Mouse (Mus musculus): Measurements from ENCODE around the gene Arhgap24. TPM values are rescaled to one million over a fixed set of nuclear protein-coding genes. Genes with fewer than 3 reads are reported as not detected.
A peak's percentile ranks its signal among the peaks of the same experiment; 100 is the strongest.

Gene Arhgap24
- total and polyA plus RNA-seq, 3 experiments: 34.7 to 51.6 (median 47.9) TPM

DNA sequence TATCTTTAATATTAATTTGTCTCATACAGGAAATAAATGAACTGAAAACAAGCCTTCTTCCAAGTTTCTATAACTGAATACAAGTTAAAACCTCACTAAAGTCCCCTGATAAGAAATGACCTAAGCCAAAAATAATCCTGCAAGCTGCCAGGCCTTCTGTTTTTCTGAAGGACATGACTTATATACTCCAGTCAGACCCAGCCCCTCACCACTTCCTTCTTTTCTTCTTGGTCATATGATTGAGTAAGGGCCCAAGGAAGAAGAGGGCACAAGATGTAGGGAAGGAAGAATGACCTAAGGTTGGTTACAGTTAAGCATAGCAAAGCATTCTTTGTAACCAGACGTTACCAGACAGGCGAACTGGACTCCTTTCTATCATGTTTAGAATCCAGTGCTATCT is 21.1 kb downstream of the Arhgap24 start:
- Histone ChIP-seq H3K4me3 (replicated peaks in 1 of 3; ENCODE audit: low read depth in 2 of 3, low read length in 2 of 3, poor library complexity in 1 of 3) (no peak overlapping the region), H3K36me3 (replicated peaks in 1 of 2; ENCODE audit: control insufficient read depth in 1 of 2, insufficient read depth in 1 of 2, low read length in 1 of 2) (peaks cover 19 to 72% of the 10 kb centered on the region in 2 experiments), H3K9me3 (replicated peaks; ENCODE audit: low read length) (no peaks in the 10 kb centered on the region), H3K27ac (ENCODE audit: insufficient read depth, low read depth) (peak overlapping the region; percentile 64; the same call in 1 of the 2 replicates), H3K9ac (ENCODE audit: insufficient read depth, low read depth) (no peak overlapping the region), H3K4me2 (ENCODE audit: insufficient read depth, low read depth, poor library complexity, severe bottlenecking) (no peak overlapping the region), H3K4me1 (ENCODE audit: control insufficient read depth in 1 of 2, insufficient read depth in 2 of 2) (peaks cover 47 to 93% of the 10 kb centered on the region in 2 experiments), H3K79me2 (replicated peaks; ENCODE audit: control insufficient read depth, extremely low read depth, insufficient read depth, poor library complexity, severe bottlenecking) (peaks cover 25% of the 10 kb centered on the region), H3K27me3 (replicated peaks) (no peaks in the 10 kb centered on the region)
- dilution Hi-C loops (cut with MboI; ENCODE audit: extremely low pct_ligation_motif_present, extremely low pct_unique_long_range_greater_than_20kb, low sequenced_read_pairs): no loop called here
- DNase-seq (ENCODE audit: extremely low read depth): peak; percentile 65
- in situ Hi-C loops (cut with MboI; ENCODE audit: low pct_ligation_motif_present, low pct_unique_long_range_greater_than_20kb, low sequenced_read_pairs): no loop called here
- TF ChIP-seq SMC3 (IDR thresholded peaks at IDR 0.05; ENCODE audit: low read depth, low read length) (no peak), RAD21 (IDR thresholded peaks at IDR 0.05; ENCODE audit: low read depth, low read length) (no peak), TBP (conservative IDR thresholded peaks at IDR 0.05; ENCODE audit: low read depth, low read length) (0 out of 2 replicates have a peak, but pooled peaks have one; percentile 35), E2F4 (IDR thresholded peaks at IDR 0.05; ENCODE audit: insufficient replicate concordance, low read depth, low read length) (no peak), TCF12 (IDR thresholded peaks at IDR 0.05; ENCODE audit: low read depth, low read length) (no peak), ELF1 (IDR thresholded peaks at IDR 0.05; ENCODE audit: low read depth, low read length) (peak; percentile 36; the same call in 1 of the 2 replicates), PAX5 (IDR thresholded peaks at IDR 0.05; ENCODE audit: low read length) (no peak), ETS1 (conservative IDR thresholded peaks at IDR 0.05; ENCODE audit: low read depth, low read length) (peak; percentile 67)

DNA sequence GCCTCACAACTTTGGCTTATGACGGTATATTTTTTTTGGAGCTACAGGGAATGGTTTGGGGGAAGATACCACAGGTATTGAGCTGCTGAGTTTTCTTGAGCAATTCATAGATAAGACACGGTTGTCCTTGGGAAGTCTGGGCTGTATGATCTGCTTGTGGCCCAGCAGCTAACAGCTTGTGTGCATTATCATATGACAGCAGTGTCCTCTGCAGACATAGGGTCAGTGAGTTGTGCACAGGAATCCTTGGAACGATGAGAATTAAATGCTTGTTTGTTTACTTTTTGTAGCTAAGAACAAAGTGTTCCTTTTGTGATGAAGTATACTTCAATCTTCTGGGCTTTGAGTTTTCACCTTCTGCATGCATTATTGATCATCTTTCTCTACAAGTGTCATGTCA is 21.9 kb downstream of the Arhgap24 start:
- peak overlapping the region; percentile 63 for H3K27ac ChIP-seq (ENCODE audit: insufficient read depth, low read depth)
- dilution Hi-C loops (cut with MboI; ENCODE audit: extremely low pct_ligation_motif_present, extremely low pct_unique_long_range_greater_than_20kb, low sequenced_read_pairs): no loop called here
- no peak overlapping the region for H3K4me3 ChIP-seq (replicated peaks in 1 of 3; ENCODE audit: low read depth in 2 of 3, low read length in 2 of 3, poor library complexity in 1 of 3)

More for the DNA sequence above, 21.9 kb downstream of the Arhgap24 start:
- peaks cover 19 to 78% of the 10 kb centered on the region in 2 experiments for H3K36me3 ChIP-seq (replicated peaks in 1 of 2; ENCODE audit: control insufficient read depth in 1 of 2, insufficient read depth in 1 of 2, low read length in 1 of 2)
- H3K4me1 ChIP-seq (ENCODE audit: control insufficient read depth in 1 of 2, insufficient read depth in 2 of 2): peaks cover 47 to 95% of the 10 kb centered on the region in 2 experiments
- no peak for TF ChIP-seq ZMIZ1 (IDR thresholded peaks at IDR 0.05; ENCODE audit: low read depth, low read length)
- no peak for TF ChIP-seq TBP (conservative IDR thresholded peaks at IDR 0.05; ENCODE audit: low read depth, low read length)
- TF ChIP-seq TCF12 (IDR thresholded peaks at IDR 0.05; ENCODE audit: low read depth, low read length): no peak
- TF ChIP-seq RAD21 (IDR thresholded peaks at IDR 0.05; ENCODE audit: low read depth, low read length): no peak
- no peak for TF ChIP-seq MAZ (IDR thresholded peaks at IDR 0.05; ENCODE audit: low read depth, low read length)
- no peak for TF ChIP-seq MXI1 (IDR thresholded peaks at IDR 0.05; ENCODE audit: low read depth, low read length)
- no peak for TF ChIP-seq ZNF384 (IDR thresholded peaks at IDR 0.05; ENCODE audit: low read depth, low read length)
- no peak for TF ChIP-seq ZC3H11A (IDR thresholded peaks at IDR 0.05; ENCODE audit: low read depth, low read length)
- TF ChIP-seq KAT2A (IDR thresholded peaks at IDR 0.05; ENCODE audit: insufficient replicate concordance, low read length): no peak
- no peak for TF ChIP-seq HCFC1 (IDR thresholded peaks at IDR 0.05; ENCODE audit: low read depth, low read length)
- TF ChIP-seq JUND (conservative IDR thresholded peaks at IDR 0.05; ENCODE audit: low read depth, low read length): no peak
- TF ChIP-seq CHD2 (IDR thresholded peaks at IDR 0.05; ENCODE audit: low read length): no peak
- no peak for TF ChIP-seq RCOR1 (conservative IDR thresholded peaks at IDR 0.05; ENCODE audit: low read depth, low read length)
- TF ChIP-seq JUN (IDR thresholded peaks at IDR 0.05; ENCODE audit: insufficient read depth, low read depth, low read length): no peak
- no peak for TF ChIP-seq CTCF (conservative IDR thresholded peaks at IDR 0.05 in 1 of 2, IDR thresholded peaks at IDR 0.05 in 1 of 2; ENCODE audit: low read depth in 2 of 2, low read length in 2 of 2)
- TF ChIP-seq NELFE (IDR thresholded peaks at IDR 0.05; ENCODE audit: low read depth, low read length): no peak
- no peak for TF ChIP-seq USF2 (conservative IDR thresholded peaks at IDR 0.05; ENCODE audit: low read depth, low read length)
- no peak for TF ChIP-seq E2F4 (IDR thresholded peaks at IDR 0.05; ENCODE audit: insufficient replicate concordance, low read depth, low read length)
- TF ChIP-seq SIN3A (IDR thresholded peaks at IDR 0.05; ENCODE audit: low read length): no peak
- TF ChIP-seq ELF1 (IDR thresholded peaks at IDR 0.05; ENCODE audit: low read depth, low read length): no peak
- no peaks in the 10 kb centered on the region for H3K27me3 ChIP-seq (replicated peaks)
- no peak overlapping the region; the same call in 1 of the 2 replicates for H3K9ac ChIP-seq (ENCODE audit: insufficient read depth, low read depth)
- no peaks in the 10 kb centered on the region for H3K9me3 ChIP-seq (replicated peaks; ENCODE audit: low read length)
- DNase-seq (ENCODE audit: extremely low read depth): no peak
- H3K4me2 ChIP-seq (ENCODE audit: insufficient read depth, low read depth, poor library complexity, severe bottlenecking): no peak overlapping the region
- in situ Hi-C loops (cut with MboI; ENCODE audit: low pct_ligation_motif_present, low pct_unique_long_range_greater_than_20kb, low sequenced_read_pairs): no loop called here
- H3K79me2 ChIP-seq (replicated peaks; ENCODE audit: control insufficient read depth, extremely low read depth, insufficient read depth, poor library complexity, severe bottlenecking): peaks cover 25% of the 10 kb centered on the region
